Mouse (Mus musculus): ENCODE data around the gene Inka1. TPM values are rescaled to one million over a fixed set of nuclear protein-coding genes. Genes with fewer than 3 reads are reported as not detected.

The Inka1 gene
- total RNA-seq, 2 experiments from 2014 or later = 11.1 to 12.7 TPM

GRCm38 (mm10) chr9:107961351-107961762 is 24.3 kb downstream of the Inka1 start:
- intact Hi-C loops (cut with DNase I) = no loop called here
- no peak for DNase-seq

DNA sequence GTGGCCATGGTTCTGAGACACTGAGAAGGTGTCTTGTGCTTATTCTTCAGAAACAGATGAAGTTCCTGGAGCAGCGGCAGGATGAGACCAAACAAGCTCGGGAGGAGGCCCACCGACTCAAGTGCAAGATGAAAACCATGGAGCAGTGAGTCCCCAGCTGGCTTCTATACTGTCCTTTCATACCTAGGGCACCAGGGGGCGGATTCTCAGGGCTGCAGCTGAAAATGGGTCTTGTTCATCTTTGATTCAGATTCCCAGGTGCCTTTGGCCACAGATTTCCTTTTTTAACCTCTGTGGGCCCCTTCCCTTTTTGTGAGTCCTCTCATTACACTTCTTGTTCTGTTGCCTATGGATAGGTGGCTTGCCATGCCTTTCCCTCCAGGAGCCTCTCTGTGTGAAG is 24.8 kb downstream of the Inka1 start:
- intact Hi-C loops (cut with DNase I) = no loop called here
- no peak for DNase-seq

- DNase-seq = no peak
- intact Hi-C loops (cut with DNase I) = no loop called here
Observed at GRCm38 (mm10) chr9:107959896-107960295, 25.8 kb downstream of the Inka1 start.

DNA sequence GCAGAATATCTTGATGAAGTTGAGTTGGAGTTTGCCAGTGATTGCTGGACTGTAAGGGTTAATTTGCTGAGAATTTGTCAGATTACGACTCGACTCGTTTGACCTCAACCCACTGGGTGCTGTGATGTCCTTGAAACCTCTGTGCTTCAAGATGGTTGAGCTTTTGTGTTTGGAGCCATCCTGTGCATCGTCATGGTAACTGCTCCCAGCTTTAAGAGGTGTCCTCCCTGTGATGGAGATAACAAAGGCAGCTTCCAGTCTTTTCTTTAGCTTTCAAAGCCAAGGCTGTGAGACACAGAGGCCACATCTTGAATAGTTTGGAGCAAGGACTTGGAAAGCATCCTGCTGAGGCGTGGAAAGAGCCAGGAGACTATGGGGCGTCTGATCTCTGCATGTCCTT is 28.5 kb downstream of the Inka1 start:
- DNase-seq = no peak
- intact Hi-C loops (cut with DNase I) = no loop called here

- intact Hi-C loops (cut with DNase I) = no loop called here
- no peak for DNase-seq
Observed at GRCm38 (mm10) chr9:107955613-107956289, 29.9 kb downstream of the Inka1 start.

DNA sequence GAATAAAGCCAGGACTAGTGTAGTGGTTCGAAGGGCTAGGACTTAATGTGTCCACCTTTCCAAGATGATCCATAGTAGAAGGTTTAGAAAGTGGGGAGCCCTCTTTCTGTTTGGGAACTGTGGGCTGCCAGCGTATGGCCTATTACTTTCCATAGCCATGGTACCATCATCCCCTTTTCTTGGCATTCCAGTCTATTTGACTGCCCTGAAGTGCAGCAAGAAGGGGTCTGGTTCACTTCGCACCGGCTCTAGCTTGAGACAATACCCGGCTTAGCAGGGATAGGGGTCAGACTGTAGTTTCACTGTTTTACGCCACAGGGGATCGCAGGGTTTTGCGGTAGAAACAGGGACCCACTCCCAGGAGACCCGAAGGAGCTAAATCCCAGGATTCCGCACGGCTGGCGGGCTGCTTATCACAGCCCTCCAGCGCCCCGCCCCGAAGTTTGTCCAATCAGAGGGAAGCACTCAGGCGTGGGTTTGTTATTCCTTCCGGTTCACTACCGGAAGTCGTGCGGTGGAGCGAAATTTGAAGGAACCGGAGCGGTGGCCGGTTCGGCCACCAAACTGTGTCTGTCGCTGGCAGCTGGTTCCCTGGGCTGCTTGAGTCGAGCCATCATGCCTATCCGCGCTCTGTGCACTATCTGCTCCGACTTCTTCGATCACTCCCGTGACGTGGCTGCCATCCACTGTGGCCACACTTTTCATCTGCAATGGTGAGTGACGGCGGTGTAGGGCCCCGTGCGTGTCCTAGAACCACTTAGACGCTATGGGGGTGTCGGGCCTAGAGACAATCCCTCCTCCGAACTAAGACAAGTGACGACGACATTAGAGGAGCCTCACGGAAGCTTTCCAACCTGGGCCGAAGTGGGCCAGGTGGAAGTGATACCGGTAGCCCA is 35.0 kb downstream of the Inka1 start:
- intact Hi-C loops (cut with DNase I) = loop anchor here (2.0 kb wide), 1 partner anchor 44 kb away; the partner anchor contains the start of gene Mst1r
- peak; percentile 90 to 94 for DNase-seq

DNA sequence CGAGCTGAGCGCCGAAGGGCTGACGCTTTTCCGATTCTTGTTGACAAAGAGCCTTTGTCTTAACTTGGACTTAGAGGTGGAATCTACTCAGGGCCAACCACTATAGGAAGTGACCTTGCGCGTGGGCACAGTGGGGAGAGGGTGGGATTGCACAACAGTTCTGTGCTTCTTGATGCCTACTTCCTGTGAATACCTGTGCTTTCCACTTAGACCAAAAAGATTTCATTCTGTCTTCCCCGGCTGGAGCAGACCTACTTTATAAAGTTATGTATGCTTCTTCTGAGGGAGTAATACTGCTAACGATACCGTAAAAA is 35.8 kb downstream of the Inka1 start, which contains the start of gene Traip:
Gene Traip, plus strand, starts transcription at position 215 of the 314 bp plus-strand sequence.
- DNase-seq = no peak
- intact Hi-C loops (cut with DNase I) = loop anchor here (2.0 kb wide), 1 partner anchor 43 kb away; the partner anchor contains the start of gene Mst1r

- DNase-seq = no peak
- intact Hi-C loops (cut with DNase I) = no loop called here
Observed at GRCm38 (mm10) chr9:107949184-107949921, 36.3 kb downstream of the Inka1 start.

- intact Hi-C loops (cut with DNase I) = no loop called here
- DNase-seq = no peak
Observed at GRCm38 (mm10) chr9:107947241-107948194, 38.2 kb downstream of the Inka1 start.

GRCm38 (mm10) chr9:107936831-107937230 is 48.8 kb downstream of the Inka1 start:
- intact Hi-C loops (cut with DNase I) = no loop called here
- no peak for DNase-seq

GRCm38 (mm10) chr9:107936215-107936822 is 49.4 kb downstream of the Inka1 start:
- intact Hi-C loops (cut with DNase I) = no loop called here

GRCm38 (mm10) chr9:107935790-107936214 is 49.9 kb downstream of the Inka1 start:
- intact Hi-C loops (cut with DNase I) = no loop called here
- DNase-seq = peak in 1 of 2 experiments; percentile 28

More at GRCm38 (mm10) chr9:107936215-107936822, 49.4 kb downstream of the Inka1 start:
- DNase-seq = no peak

GRCm38 (mm10) chr9:107935374-107935773 is 50.3 kb downstream of the Inka1 start, which contains the start of gene Camkv:
TSS of gene Camkv (plus strand) at chr9:107935674.
- DNase-seq = no peak
- intact Hi-C loops (cut with DNase I) = no loop called here

Other genes with a start within 250 kb of the Inka1 start
- gene Rbm5, start 214.9 kb downstream of the Inka1 start, total RNA-seq (2021) = 10 to 100 TPM; 74.1 to 76.9 TPM
- gene Rbm6, start 112.6 kb downstream of the Inka1 start, total RNA-seq (2021) = 10 to 100 TPM; 33.1 to 35.1 TPM
- 10 to 100 TPM; 10.1 to 10.8 TPM for gene Mon1a, start 97.7 kb downstream of the Inka1 start, total RNA-seq (2021)
- 1 to 10 TPM; 2.8 to 3.0 TPM for gene Mst1r, start 79.0 kb downstream of the Inka1 start, total RNA-seq (2021)
- not detected for gene Actl11, start 57.4 kb downstream of the Inka1 start, total RNA-seq (2021)
- under 1 TPM in 1 of 2 experiments, not detected in 1; 0.27 TPM for gene Camkv, start 50.2 kb downstream of the Inka1 start, total RNA-seq (2021)
- 1 to 10 TPM; 1.2 to 1.8 TPM for gene Traip, start 35.7 kb downstream of the Inka1 start, total RNA-seq (2021)
- 10 to 100 TPM; 13.8 to 19.6 TPM for gene Uba7, start 10.4 kb downstream of the Inka1 start, total RNA-seq (2021)
- under 1 TPM; 0.61 to 0.65 TPM for gene Gm20661, start 2.8 kb downstream of the Inka1 start, total RNA-seq (2021)
- 1 to 10 TPM; 2.4 to 2.7 TPM for gene Cdhr4, start 6.6 kb upstream of the Inka1 start, total RNA-seq (2021)
- under 1 TPM; 0.50 to 0.98 TPM for gene Gm20662, start 10.5 kb upstream of the Inka1 start, total RNA-seq (2021)
- 10 to 100 TPM; 50.7 to 56.7 TPM for gene Ip6k1, start 16.6 kb upstream of the Inka1 start, total RNA-seq (2021)
- gene Gmppb, start 63.4 kb upstream of the Inka1 start, total RNA-seq (2021) = 10 to 100 TPM in 1 of 2 experiments, 1 to 10 TPM in 1; 9.2 to 11.4 TPM
- 1 to 10 TPM; 1.4 to 1.9 TPM for gene Amigo3, start 67.3 kb upstream of the Inka1 start, total RNA-seq (2021)
- under 1 TPM in 1 of 2 experiments, not detected in 1; 0.38 TPM for gene Mst1, start 94.6 kb upstream of the Inka1 start, total RNA-seq (2021)
- gene Rnf123, start 97.5 kb upstream of the Inka1 start, total RNA-seq (2021) = 10 to 100 TPM; 85.3 to 92.6 TPM
- gene Apeh, start 108.7 kb upstream of the Inka1 start, total RNA-seq (2021) = 10 to 100 TPM; 36.4 to 41.8 TPM
- under 1 TPM; 0.05 to 0.07 TPM for gene Bsn, start 204.5 kb upstream of the Inka1 start, total RNA-seq (2021)